Mouse (Mus musculus): Measurements from ENCODE around the gene Efna2.
A peak's percentile ranks its signal among the peaks of the same experiment; 100 is the strongest.
"Not testable (repeated sequence)": the region's sequence is repeated elsewhere in the genome, so short reads cannot be mapped to it uniquely, and the experiment has no call there.

Efna2 gene

GRCm38 (mm10) chr10:80155277-80155676, 24.0 kb upstream of the Efna2 start:
- no peak for DNase-seq (ENCODE audit: low spot score)

- no peak for DNase-seq (ENCODE audit: low spot score)
These were observed 23.1 kb upstream of the Efna2 start for GRCm38 (mm10) chr10:80156002-80156751.

- DNase-seq (ENCODE audit: low spot score): no peak
These were observed 22.6 kb upstream of the Efna2 start for GRCm38 (mm10) chr10:80156752-80157053.

GRCm38 (mm10) chr10:80157141-80157929, 21.9 kb upstream of the Efna2 start:
- no peak for DNase-seq (ENCODE audit: low spot score)

GRCm38 (mm10) chr10:80158307-80158986, 20.8 kb upstream of the Efna2 start:
- DNase-seq (ENCODE audit: low spot score): no peak

- no peak for DNase-seq (ENCODE audit: low spot score)
These were observed 20.2 kb upstream of the Efna2 start for GRCm38 (mm10) chr10:80159021-80159560.

GRCm38 (mm10) chr10:80159561-80160454, 19.5 kb upstream of the Efna2 start:
- DNase-seq (ENCODE audit: low spot score): peak; percentile 98

GRCm38 (mm10) chr10:80160455-80161371, 18.6 kb upstream of the Efna2 start:
- DNase-seq (ENCODE audit: low spot score): no peak

- DNase-seq (ENCODE audit: low spot score): no peak
These were observed 17.6 kb upstream of the Efna2 start for GRCm38 (mm10) chr10:80161522-80162242.

GRCm38 (mm10) chr10:80162243-80162608, 17.1 kb upstream of the Efna2 start:
- no peak for DNase-seq (ENCODE audit: low spot score)

- no peak for DNase-seq (ENCODE audit: low spot score)
These were observed 16.5 kb upstream of the Efna2 start for GRCm38 (mm10) chr10:80162716-80163299.

- DNase-seq (ENCODE audit: low spot score): no peak
These were observed 15.6 kb upstream of the Efna2 start for GRCm38 (mm10) chr10:80163721-80164120.

- DNase-seq (ENCODE audit: low spot score): no peak
These were observed 14.9 kb upstream of the Efna2 start for GRCm38 (mm10) chr10:80164161-80164997.

GRCm38 (mm10) chr10:80164998-80165344, 14.3 kb upstream of the Efna2 start:
- DNase-seq (ENCODE audit: low spot score): peak; percentile 89

GRCm38 (mm10) chr10:80165392-80166128, 13.7 kb upstream of the Efna2 start, which contains the start of gene Cirbp:
Gene Cirbp (plus strand): TSS chr10:80165985.
- DNase-seq (ENCODE audit: low spot score): no peak

GRCm38 (mm10) chr10:80166136-80166535, 13.1 kb upstream of the Efna2 start:
- not testable (repeated sequence) for DNase-seq (ENCODE audit: low spot score)

GRCm38 (mm10) chr10:80167460-80168037, 11.7 kb upstream of the Efna2 start:
- peak; percentile 98 for DNase-seq (ENCODE audit: low spot score)
